Mouse (Mus musculus) ES-E14 (cell line): ENCODE data around the gene Amer3.
A peak's percentile ranks its signal among the peaks of the same experiment; 100 is the strongest.
"Not testable (repeated sequence)": the region's sequence is repeated elsewhere in the genome, so short reads cannot be mapped to it uniquely, and the experiment has no call there.

ENCODE experiments used
- CHD2 ChIP-seq: IDR thresholded peaks from 2 replicates; pipeline ENCODE4 v1.6.1; 2014; ENCODE audit warnings: mild to moderate bottlenecking, low read depth, low read length, inconsistent platforms
- HCFC1 ChIP-seq: IDR thresholded peaks from 2 replicates; pipeline ENCODE4 v1.6.1; 2012; ENCODE audit warnings: low read length, inconsistent platforms, borderline replicate concordance; ENCODE audit not compliant: insufficient read depth
- MAFK ChIP-seq: IDR thresholded peaks from 2 replicates; pipeline ENCODE4 v1.6.1; 2014; ENCODE audit warnings: mild to moderate bottlenecking, low read depth, low read length, inconsistent platforms; ENCODE audit not compliant: insufficient read depth
- ZC3H11A ChIP-seq: IDR thresholded peaks from 2 replicates; pipeline ENCODE4 v1.6.1; 2012; ENCODE audit warnings: low read depth, mild to moderate bottlenecking, inconsistent platforms, low read length, borderline replicate concordance
- ZNF384 ChIP-seq: IDR thresholded peaks from 2 replicates; pipeline ENCODE4 v1.6.1; 2012; ENCODE audit warnings: low read depth, low read length, inconsistent platforms

- not testable (repeated sequence) for TF ChIP-seq ZNF384, CHD2, HCFC1, ZC3H11A
- peak; percentile 58; the same call in 1 of the 2 replicates for TF ChIP-seq MAFK
Measured at GRCm38 (mm10) chr1:34620116-34620515, 40.7 kb downstream of the Amer3 start.
